Mouse (Mus musculus): ENCODE measurements around the gene Olfr835. TPM values are rescaled to one million over a fixed set of nuclear protein-coding genes. Genes with fewer than 3 reads are reported as not detected.

Olfr835 gene
- not detected in 2 replicates for polyA plus RNA-seq (2015; fragmentation: Nextera tagmentation; extraction: Ambion mirVana)

GRCm38 (mm10) chr9:19032435-19032834, at the start of gene Olfr835:
Olfr835 (plus strand) TSS chr9:19032735.

DNA sequence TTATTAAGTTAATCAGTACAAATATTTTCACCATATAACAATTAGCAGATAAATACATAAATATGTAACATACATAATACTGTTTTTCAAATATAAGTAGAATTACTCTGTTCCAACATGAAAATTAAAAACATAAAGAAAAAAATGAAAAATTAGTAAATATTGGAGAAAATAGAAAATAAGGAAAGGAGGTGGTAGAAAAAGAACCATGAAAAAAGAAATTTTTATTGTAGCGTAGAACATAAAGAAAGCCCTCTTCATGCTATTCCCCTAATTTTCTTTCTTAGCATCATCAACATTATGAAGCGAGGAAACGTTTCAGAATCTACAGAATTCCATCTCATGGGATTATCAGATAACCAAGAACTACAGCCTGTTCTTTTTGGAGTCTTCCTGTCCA, 44.8 kb upstream of the Olfr835 start, which contains the start of gene Olfr834:
Olfr834 (plus strand) TSS at position 301 of the 400 bp plus-strand sequence.

Other genes starting within 250 kb of the Olfr835 start
- not detected in 2 replicates for gene Olfr828, start 213.2 kb upstream of the Olfr835 start, polyA plus RNA-seq (2015; fragmentation: Nextera tagmentation; extraction: Ambion mirVana)
- gene Olfr829, start 177.8 kb upstream of the Olfr835 start, polyA plus RNA-seq (2015; fragmentation: Nextera tagmentation; extraction: Ambion mirVana): not detected in 2 replicates
- not detected in 2 replicates for gene Olfr830, start 158.0 kb upstream of the Olfr835 start, polyA plus RNA-seq (2015; fragmentation: Nextera tagmentation; extraction: Ambion mirVana)
- gene Olfr832, start 95.6 kb upstream of the Olfr835 start, polyA plus RNA-seq (2015; fragmentation: Nextera tagmentation; extraction: Ambion mirVana): not detected in 2 replicates
- gene Olfr834, start 44.7 kb upstream of the Olfr835 start, polyA plus RNA-seq (2015; fragmentation: Nextera tagmentation; extraction: Ambion mirVana): not detected in 2 replicates
- gene Olfr836, start 87.6 kb downstream of the Olfr835 start, polyA plus RNA-seq (2015; fragmentation: Nextera tagmentation; extraction: Ambion mirVana): not detected in 2 replicates
- gene Olfr837, start 103.6 kb downstream of the Olfr835 start, polyA plus RNA-seq (2015; fragmentation: Nextera tagmentation; extraction: Ambion mirVana): not detected in 2 replicates
- not detected in 2 replicates for gene Olfr839-ps1, start 144.6 kb downstream of the Olfr835 start, polyA plus RNA-seq (2015; fragmentation: Nextera tagmentation; extraction: Ambion mirVana)
- not detected in 2 replicates for gene Olfr843, start 219.3 kb downstream of the Olfr835 start, polyA plus RNA-seq (2015; fragmentation: Nextera tagmentation; extraction: Ambion mirVana)